Mouse (Mus musculus) v-Abl transformed pro-B cells (cell line): ENCODE data around the gene Eif1b.

ENCODE experiments used
- in situ Hi-C, 2 experiments: fragments of 400-800 bp; cut with MboI; formaldehyde crosslinking; loops; one replicate each; pipeline ENCODE4 v1.15.1; 2025; ENCODE audit not compliant: unreplicated experiment in 2 of 2

Gene Eif1b

DNA sequence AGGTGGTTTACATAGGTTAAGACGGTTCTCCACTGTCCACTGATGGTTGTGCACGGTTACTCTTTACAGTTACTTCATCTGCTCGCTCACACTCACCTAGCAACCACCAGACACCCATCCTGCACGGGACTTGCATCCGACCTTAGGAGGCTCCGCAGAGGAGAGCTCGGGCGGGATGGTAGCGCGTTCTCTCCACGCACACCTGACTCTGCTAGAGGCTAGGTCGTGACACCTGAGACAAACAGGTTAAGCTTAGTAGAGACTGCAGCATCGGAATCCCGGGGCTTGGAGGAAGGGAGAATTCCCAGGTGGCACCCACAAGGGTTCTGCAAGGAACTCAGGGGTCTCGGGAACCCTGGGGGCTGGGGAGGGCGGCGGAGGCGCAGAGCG lies at the start of gene Eif1b:
TSS of gene Eif1b (plus strand) at position 223 of the 390 bp plus-strand sequence.
- in situ Hi-C loops, result loop anchor here (10.0 to 25.0 kb wide), 5 partner anchors 357 to 1495 kb away; partner anchors contain the start of genes Ctnnb1 (in 1 of the 2) and Pomgnt2 (in 1 of the 2)

DNA sequence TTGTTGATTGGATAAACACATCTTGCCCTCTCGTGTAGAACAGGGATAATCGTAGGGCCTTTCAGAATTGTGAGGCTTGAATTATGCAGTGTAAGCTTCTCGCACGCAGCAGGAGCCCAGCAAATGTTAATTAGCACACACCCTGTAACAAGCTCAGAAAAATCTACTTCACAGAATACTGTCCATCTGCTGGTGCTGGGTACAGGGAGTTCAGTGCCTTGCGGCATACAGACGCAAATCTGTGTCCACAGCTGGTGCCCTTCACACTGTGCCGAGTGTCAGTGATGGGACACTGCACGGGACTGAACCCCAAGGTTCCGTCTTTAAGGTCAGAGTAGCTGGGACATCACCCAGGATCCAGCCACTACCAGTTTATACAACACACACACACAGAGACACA lies 47.4 kb upstream of the Eif1b start:
- in situ Hi-C loops, result no loop called here

DNA sequence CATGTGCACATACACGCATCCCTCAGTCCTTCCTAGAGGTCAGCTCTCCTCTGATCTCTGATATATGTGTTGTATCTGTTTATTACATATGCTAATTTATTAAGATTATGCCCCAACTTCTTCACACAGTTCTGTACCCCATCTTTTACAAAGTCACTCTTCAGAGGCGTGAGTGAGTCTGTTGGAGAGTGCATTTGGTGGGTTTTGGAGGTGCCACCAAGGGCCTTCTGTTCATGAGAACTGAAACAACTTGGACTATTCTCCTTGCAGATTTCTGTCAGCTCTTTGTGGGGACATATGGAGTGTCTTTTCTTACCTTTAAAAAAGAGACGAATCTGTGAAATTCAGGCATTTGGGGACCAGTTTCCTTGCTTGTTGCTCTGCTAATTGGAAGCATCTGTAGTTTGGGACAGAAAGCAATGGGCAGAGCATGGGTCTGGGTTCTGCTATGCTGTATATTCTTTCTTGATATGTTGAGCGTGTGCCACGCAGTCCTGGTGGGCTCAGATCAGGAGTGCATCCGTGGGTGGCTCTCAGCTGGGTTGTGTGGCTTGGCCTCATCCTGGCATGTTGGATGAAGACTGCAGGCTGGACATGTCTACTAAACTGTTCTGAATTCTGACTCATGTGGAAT lies 42.2 kb upstream of the Eif1b start:
- in situ Hi-C loops, result no loop called here

DNA sequence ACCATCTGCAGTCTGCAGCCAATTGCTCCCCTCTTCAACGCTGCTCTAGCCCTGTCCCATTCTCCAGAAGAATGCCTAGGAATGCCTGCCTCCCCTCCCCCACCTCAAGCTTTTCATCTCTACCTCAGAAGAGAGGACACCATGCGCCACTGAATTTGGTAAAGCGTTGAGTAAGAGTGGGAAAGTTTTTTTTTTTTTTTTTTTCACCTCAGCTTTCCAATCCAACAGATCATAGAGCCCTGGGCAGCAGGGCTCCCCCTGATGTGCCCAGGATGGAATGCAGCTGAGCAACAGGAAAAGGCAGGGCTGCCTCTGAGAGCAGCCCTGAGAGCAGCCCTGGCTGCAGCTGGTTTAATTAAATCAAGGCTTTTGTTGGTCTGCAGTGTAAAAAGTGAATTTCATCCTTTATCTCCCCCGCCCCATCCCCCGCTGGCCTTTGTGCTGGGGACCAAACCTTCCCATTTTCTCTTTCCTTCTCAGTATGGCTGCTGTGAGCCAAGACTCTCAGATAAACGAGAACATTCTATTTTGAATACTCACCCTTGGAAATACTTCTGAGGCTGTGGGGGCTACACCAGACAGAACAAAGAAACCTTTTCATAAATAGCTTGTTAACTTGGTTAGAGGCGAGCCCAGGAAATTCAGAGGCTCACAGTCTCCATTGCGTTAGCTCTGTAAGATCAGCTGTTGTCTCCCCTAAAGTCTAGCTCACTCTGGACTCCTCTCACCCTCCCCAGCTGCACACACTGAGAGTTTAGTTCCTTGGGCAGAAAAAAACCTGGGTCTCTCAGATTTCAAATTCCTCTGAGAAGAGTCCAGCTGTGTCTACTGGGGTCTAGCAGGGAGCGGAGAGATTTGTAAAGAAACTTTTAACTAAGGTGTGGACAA lies 36.0 kb upstream of the Eif1b start:
- in situ Hi-C loops, result no loop called here

DNA sequence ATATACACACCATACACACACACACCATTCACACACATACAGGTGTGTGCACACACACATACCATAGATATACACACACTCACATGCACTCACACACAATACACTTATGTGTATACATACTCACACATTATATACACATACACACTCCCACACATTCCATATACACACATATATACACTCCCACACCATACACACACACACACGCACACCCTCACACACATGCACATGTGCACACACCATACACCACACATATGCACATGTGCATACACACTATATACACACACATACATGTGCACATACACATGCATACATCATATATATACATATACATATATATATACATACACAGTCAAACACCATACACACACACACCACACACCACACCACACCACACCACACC lies 21.6 kb upstream of the Eif1b start:
- in situ Hi-C loops, result no loop called here

DNA sequence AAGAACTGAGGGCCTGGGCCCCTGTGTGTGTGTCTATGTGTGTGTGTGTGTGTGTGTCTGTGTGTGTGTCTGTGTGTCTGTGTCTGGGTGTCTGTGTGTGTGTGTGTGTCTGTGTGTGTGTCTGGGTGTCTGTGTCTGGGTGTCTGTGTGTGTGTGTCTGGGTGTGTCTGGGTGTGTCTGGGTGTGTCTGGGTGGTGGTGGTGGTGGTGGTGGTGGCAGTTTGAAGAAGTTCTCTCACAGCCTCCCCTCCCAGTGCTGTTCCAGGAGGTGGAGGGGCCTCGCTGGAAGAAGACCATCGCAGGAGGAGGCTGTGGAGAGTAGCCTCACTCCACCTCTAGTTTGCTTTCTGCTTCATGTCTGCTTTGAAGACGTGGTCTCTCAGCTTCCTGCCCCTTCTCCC lies 10.4 kb upstream of the Eif1b start:
- in situ Hi-C loops, result loop anchor here in 1 of 2 experiments (25.0 kb wide), 3 partner anchors 456 to 1506 kb away; partner anchors contain the start of genes Ctnnb1 and Pomgnt2

DNA sequence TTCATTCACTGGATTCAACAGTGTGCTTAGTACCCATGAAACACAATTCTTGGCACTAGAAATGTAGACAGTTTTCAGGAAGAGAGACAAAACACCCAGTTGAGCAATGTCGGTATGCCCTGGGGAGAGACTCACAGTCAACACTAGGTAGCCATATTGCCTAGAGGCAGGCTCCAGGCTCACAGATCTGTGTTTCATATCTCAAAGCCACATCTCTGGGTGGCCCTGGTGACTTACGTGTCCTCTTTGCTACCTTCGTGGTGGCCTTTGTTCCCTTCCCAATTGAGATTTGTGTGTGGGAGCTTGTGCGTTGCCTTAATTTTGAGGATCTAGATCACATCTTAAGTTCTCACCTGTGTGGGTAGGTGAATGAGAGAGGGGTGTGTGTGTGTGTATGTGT lies 9.7 kb upstream of the Eif1b start:
- in situ Hi-C loops, result loop anchor here in 1 of 2 experiments (25.0 kb wide), 3 partner anchors 455 to 1505 kb away; partner anchors contain the start of genes Ctnnb1 and Pomgnt2

DNA sequence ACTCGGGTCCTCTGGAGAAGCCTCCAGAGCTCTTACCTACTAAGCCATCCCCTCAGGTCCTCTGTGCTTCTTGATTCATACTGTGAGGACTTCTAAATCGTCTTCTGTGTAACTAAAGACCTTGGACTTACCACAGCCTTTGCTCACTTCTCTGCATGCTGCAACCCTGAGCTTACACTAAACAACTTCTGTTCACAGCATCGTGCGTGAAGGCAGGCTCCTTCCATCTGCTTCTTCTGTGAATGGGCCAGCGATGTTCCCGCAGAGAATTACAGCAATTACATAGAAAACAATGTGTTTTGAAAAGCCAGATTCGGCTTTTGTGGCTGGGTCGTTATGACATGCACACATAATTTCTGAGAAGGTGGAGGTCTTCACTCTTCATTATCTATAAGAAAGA lies 8.9 kb upstream of the Eif1b start:
- in situ Hi-C loops, result loop anchor here in 1 of 2 experiments (25.0 kb wide), 3 partner anchors 454 to 1504 kb away; partner anchors contain the start of genes Ctnnb1 and Pomgnt2

DNA sequence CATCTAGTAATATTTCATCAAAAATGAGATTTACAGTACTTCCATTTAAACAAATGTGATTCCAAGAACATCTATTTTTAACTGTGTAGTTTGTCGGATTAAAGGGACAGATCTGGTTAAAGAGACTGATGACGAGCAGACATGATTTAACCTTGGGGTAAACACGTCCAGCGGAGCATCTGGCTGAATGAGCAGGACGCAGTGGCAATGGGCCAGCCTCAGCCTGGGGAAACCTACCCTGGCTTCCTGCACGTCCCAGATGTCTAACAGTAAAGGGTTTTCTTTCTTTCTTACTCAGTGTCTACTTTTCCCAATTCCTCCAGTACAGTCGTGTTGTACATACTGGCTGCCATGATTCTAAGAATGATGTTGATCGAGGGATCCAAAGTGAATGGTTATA lies 5.0 kb upstream of the Eif1b start:
- in situ Hi-C loops, result loop anchor here in 1 of 2 experiments (25.0 kb wide), 3 partner anchors 450 to 1500 kb away; partner anchors contain the start of genes Ctnnb1 and Pomgnt2

DNA sequence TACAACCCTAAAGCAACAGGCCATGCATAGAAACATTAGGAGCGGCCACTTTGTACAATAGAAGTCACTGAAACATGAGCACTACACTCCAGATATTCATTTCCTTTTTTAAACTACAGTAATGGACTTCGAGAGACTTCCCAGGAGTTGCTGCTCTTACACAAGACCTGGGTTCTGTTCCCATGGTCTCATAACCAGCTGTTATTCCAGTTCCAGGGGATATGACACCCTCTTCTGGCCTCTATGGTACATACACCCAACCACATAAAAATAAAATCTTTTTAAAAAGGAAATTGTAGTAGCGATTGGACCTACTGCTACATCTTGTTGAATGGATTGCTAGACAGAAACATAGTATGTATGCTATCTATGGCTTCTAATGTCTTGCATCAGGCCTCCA lies 523 bp upstream of the Eif1b start:
- in situ Hi-C loops, result loop anchor here (10.0 to 25.0 kb wide), 5 partner anchors 357 to 1496 kb away; partner anchors contain the start of genes Ctnnb1 (in 1 of the 2) and Pomgnt2 (in 1 of the 2)

DNA sequence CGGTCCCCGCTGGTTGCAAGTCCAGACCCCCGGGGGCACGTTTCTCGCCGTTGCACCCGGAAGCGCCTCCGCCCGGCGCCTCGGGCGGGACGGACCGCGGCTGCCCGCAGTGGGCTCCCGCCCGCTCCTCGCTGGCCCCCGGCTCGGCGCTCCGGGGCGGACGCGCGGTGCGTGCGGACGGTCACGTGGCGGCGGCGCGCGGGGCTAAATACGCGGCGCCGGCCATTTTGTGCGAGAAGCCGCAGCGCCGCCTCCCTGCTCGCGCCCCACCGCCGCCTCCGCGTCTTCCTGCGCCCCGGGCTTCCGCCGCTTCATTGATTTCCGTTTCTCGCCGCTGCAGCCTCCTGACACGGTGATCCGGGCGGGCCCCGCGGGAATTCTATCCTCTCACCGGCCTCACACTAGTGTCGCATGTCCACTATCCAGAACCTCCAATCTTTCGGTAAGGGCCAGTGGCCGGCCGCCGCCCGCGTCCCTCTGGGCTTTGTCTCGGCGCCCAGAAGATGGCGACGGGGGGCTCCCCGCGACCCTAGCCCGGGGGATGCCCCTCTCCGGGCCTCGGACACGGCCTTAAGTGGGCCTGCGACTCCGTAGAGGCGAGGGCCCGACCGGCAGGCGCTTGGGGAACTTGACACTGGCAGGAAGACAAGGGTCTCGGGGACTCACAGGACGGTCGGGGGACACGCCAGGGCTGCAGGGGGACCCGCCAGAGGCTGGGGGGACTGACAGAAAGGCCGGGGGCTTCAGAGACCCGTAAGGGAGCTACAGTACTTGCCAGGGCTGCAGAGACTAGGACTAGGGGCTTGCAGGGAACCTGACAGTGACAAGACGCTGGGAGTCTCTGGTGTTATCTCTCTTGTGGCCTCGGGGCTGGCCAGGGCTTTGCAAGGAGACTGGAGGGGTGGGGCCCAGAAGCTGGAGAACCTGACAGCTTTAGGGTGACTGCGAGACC lies 644 bp downstream of the Eif1b start:
- in situ Hi-C loops, result loop anchor here (10.0 to 25.0 kb wide), 5 partner anchors 358 to 1495 kb away; partner anchors contain the start of genes Ctnnb1 (in 1 of the 2) and Pomgnt2 (in 1 of the 2)

DNA sequence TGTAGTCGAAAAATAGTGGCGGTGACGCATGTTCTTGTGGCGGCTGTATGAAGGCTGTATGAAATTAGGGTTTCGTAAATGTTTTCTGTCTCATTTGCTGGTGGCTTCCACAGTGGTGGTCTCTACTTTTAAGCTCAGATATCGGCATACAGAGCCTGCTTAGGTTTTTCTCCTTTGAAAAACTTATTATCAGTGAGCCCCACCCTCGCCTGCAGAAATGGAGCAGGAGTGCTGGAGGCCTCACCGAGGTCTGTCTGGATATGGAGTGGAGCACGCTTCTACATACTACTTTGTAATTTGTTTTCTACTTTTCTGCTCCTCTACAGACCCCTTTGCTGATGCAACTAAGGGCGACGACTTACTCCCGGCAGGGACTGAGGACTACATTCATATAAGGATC lies 1.7 kb downstream of the Eif1b start:
- in situ Hi-C loops, result loop anchor here (10.0 to 25.0 kb wide), 5 partner anchors 359 to 1494 kb away; partner anchors contain the start of genes Ctnnb1 (in 1 of the 2) and Pomgnt2 (in 1 of the 2)

DNA sequence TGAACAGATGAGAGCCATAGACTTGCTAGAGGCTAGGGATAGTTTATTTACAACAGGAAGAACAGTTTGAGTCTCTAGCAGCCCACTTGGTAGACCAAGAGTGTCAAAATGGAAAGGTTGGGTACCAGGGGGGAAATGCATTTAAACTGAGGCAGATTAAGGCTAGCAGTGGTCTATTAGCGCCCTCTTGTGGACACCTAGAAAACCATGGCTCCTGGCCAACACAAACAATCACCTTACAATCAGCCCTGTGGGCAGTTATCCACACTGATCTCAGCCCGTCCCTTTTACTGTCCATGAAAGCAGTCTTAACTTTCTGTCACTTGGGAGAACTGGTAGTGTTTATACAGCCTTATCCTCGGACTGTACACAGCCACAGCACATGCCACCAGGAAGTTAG lies 4.7 kb downstream of the Eif1b start:
- in situ Hi-C loops, result loop anchor here (5.0 to 25.0 kb wide), 6 partner anchors 64 to 1491 kb away; partner anchors contain the start of genes Ctnnb1 (in 1 of the 2) and Pomgnt2 (in 1 of the 2)

DNA sequence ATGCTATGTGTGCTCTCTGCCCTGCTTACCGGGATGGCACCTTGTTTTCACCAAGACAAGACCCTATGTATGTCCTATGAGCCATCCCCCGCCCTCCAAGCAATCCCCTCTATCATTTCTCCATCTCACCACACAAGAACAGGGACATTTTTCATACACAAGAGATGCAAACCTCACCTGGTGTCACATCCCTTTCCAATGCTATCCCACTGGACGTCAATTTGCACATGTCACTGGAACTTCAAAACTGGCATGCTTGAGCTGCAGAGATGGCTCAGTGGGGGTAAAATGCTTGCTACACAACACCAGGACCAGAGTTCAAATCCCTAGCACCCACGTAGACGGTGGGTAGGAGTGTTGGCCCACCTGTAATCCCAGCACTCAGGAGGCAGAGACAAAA lies 6.0 kb downstream of the Eif1b start:
- in situ Hi-C loops, result loop anchor here (5.0 to 25.0 kb wide), 6 partner anchors 66 to 1489 kb away; partner anchors contain the start of genes Ctnnb1 (in 1 of the 2) and Pomgnt2 (in 1 of the 2)

DNA sequence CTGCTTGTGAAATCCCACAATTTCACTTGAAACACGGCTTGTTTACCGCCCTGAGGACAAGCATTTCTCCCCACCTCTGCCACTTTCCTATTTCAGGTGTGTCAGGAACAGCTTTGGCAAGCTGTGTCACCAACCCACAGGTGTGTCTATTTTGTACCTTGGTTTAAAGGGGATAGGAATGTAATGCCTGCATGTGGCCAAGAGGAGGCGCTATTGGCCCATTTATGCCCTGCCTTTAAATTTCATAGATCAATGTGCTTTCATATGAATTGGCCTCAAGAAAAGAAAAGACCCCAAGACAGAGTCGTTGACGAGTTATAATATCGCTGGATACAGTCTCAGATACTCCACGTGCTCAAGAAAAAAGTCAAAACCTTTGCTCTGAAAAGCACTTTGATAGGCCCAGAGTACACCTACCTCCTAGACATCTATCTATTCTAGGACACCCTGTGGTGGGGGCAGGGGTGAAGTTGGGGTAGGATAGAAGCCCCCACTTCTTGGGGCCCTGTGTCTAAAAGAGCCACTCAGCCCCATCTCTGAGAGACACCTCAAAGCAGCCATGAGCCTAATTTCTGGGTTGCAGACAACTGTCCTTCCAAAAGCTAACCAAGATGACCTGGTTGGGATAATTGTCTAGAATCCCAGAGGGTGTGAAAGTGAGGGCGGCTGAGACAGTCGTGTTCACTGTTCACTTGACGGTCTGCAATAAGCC lies 9.3 kb downstream of the Eif1b start:
- in situ Hi-C loops, result loop anchor here (5.0 to 25.0 kb wide), 5 partner anchors 86 to 1086 kb away; no protein-coding TSS in a partner anchor

DNA sequence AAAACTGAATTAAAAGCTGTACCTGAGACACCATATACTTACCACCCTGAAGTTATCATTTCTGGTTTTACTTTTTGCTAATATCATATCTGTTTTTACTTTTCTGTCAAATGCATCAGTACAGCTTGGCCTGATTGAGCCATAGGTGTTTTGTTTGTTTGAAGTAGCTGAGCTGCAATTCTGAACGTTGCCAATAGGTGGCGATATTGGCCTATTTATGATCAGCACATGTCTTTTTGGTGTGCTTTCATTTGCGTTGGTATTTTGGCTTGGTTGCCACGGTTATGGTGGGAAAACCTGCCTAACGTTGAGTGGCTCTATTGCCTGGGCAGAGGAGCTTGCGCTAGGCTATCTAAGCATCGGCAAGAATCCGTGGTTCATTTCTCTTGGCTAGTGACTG lies 10.0 kb downstream of the Eif1b start:
- in situ Hi-C loops, result loop anchor here (5.0 to 25.0 kb wide), 5 partner anchors 85 to 1085 kb away; no protein-coding TSS in a partner anchor

DNA sequence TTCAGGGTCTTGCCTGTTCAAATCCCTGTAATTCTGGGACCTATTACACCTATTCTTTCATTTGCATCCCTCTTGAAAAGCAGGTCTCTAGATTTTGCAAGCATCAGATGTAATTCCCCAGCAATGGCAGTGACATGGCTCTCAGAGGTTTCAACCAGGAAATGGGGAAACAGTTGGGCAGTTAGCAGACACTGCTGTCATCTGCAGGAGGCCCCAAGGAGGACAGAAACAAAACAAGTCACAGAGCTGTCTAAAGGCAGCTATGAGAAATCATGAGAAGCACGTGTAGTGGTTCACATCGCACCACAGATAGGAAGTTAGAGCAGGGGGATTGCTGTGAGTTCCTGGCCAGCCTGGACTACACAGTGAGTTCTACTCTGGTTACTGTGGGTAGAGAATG lies 12.4 kb downstream of the Eif1b start:
- in situ Hi-C loops, result loop anchor here (5.0 to 25.0 kb wide), 5 partner anchors 83 to 1083 kb away; no protein-coding TSS in a partner anchor

DNA sequence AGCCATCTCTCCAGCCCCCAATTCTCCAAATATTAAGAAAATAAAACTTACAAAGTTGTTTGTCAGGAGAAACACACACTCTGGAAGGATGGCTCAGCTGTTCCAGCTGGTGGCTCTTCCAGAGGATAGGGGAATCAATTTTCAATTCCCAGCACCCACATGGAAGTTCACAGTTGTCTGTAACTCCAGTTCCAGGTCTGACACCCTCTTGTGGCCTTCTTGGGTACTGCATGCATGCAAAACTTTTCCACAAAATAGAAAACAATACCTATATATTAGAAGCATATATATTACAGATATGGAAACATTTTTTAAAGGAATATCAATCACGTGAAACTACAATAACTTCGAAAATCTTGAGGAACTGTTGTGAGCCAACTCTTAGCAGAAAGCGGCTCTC lies 19.7 kb downstream of the Eif1b start:
- in situ Hi-C loops, result loop anchor here in 1 of 2 experiments (25.0 kb wide), 1 partner anchor 1076 kb away; no protein-coding TSS in a partner anchor

DNA sequence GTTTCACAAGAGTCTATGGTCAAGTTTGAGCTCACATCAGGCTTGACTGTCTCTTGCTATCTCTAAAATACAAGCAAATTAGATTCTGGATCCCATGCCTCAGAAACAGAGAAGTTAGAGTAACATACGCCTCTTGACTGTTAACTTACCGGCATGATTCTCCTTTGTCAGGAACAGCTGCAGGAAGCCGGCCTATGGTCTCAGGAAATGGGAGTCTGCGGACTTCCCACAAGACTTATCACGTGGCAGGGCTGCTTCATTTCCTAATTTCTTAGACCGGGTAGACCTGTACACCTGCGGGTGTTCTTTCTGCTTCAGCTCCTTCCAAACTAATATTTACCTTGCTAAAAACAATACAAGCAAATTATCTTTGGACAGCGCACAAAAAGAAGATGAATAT lies 24.7 kb downstream of the Eif1b start:
- in situ Hi-C loops, result loop anchor here in 1 of 2 experiments (25.0 kb wide), 1 partner anchor 1071 kb away; no protein-coding TSS in a partner anchor
